Mouse (Mus musculus) olfactory bulb, adult 2 months (tissue): ENCODE results near the gene Kcnc3.

Experiments
- CTCF ChIP-seq: fragments of 200-500 bp; IDR thresholded peaks from 2 replicates; pipeline ENCODE4 v1.5.1; 2012; ENCODE audit warnings: low read depth, mild to moderate bottlenecking, low read length, moderate library complexity; ENCODE audit not compliant: insufficient read depth
- POLR2A ChIP-seq: fragments of 200-500 bp; IDR thresholded peaks from 2 replicates; pipeline ENCODE4 v1.6.1; 2012; ENCODE audit warnings: mild to moderate bottlenecking, low read depth, low read length, moderate library complexity; ENCODE audit not compliant: insufficient read depth

DNA sequence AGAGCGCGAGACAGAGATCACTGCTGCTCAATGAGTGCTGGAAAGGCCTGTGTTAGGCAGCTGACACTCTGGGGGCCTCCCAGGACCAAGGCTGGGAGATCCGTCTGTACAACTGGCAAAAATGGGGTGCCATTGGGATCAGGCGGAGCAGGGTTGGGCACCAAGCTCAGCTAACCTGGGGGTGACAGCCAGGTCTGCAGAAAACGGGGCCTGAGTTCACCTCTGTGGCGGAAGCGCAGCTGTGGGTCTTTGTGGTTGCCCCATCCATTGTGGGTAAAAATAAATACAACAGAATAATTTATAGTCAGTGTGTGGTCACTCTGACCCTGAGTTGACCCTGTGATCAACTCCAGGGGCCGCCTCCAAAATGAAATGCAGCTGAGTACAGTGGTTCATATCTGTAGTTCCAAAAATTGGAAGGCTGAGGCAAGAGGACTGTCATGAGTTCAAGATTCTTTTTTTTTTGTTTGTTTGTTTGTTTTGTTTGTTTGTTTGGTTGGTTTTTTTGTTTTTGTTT, 58.7 kb downstream of the Kcnc3 start:
- no peak for TF ChIP-seq POLR2A
- no peak for TF ChIP-seq CTCF
